Mouse (Mus musculus): ENCODE data around the gene Ssbp4.
A peak's percentile ranks its signal among the peaks of the same experiment; 100 is the strongest.

- TF ChIP-seq POLR2A (IDR thresholded peaks at IDR 0.05; ENCODE audit: control insufficient read depth, extremely low read depth, insufficient read depth, low read length, poor library complexity), result peak; percentile 54; the same call in 1 of the 2 replicates
- peak; percentile 53; the same call in 1 of the 2 replicates for TF ChIP-seq CTCF (IDR thresholded peaks at IDR 0.05; ENCODE audit: borderline replicate concordance, control insufficient read depth, extremely low read depth, insufficient read depth, low read length, poor library complexity)
Measured at GRCm38 (mm10) chr8:70609368-70609848, 736 bp upstream of the Ssbp4 start.
